Mouse (Mus musculus): ENCODE results near the gene Pif1. TPM values are rescaled to one million over a fixed set of nuclear protein-coding genes. Genes with fewer than 3 reads are reported as not detected.

Pif1 gene
- polyA plus RNA-seq, 1 experiment from 2014 or later: 13.9 TPM

DNA sequence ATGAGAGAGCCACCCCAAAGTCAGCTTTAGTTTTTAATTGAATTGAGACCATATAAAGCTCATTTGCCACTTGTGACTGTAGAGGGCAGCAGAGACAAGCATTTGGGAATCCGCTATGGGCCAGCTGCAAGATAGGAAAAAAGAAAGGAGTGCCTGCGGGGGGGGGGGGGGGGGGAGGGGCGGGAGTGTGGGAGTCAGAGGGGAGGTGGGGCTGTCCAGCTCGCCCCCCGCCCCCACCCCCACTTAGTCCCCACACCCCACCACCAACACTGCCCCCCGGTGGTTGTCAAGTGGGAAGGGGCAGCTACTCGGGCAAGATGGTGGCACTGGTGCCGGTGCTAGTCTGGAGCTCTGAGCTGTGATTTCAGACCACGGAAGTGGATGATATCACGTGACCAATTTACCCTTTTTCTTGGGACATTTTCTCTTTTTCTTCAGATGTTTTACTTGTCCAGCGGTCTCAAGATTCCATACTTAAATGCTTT lies 11.8 kb downstream of the Pif1 start:
- WGBS: 42% methylated on average over 9 of the region's 11 CpGs
- no peaks in the 10 kb centered on the region for H3K27me3 ChIP-seq (ENCODE audit: control insufficient read depth, insufficient read depth, low read length)
- H3K4me1 ChIP-seq (ENCODE audit: control insufficient read depth, insufficient read depth, low read length): no peaks in the 10 kb centered on the region
- no peak for ATAC-seq (replicated peaks; ENCODE audit: extremely low read depth, insufficient read depth, low FRiP score)
- no peak overlapping the region for H3K9ac ChIP-seq (ENCODE audit: low read length)
- no peak overlapping the region for H3K27ac ChIP-seq (ENCODE audit: low read length)
- no peaks in the 10 kb centered on the region for H3K9me3 ChIP-seq (replicated peaks; ENCODE audit: control insufficient read depth, low read length)
- H3K4me2 ChIP-seq (ENCODE audit: low read depth, low read length): peak overlapping the region; percentile 34; the same call in 1 of the 2 replicates
- peak overlapping the region; percentile 31 for H3K4me3 ChIP-seq (ENCODE audit: low read length)
- peaks cover 16% of the 10 kb centered on the region for H3K36me3 ChIP-seq (ENCODE audit: control insufficient read depth, insufficient read depth)

DNA sequence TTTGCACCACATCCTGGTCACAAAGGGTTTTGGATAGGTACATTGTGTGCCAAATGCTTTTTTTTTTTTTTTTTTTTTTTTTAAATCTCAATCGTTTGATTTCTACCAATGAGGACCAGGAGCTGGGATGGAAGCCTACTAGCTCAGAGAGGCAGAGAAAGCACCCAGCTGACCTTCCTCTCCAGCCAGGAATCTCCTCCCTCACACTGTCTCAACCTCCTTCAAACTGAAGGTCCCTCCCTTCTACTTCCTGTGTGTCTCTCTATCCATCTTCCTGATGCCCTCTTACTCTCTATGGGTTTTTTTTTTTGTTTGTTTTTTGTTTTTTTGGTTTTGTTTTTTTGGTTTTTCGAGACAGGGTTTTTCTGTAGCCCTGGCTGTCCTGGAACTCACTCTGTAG lies 14.0 kb downstream of the Pif1 start:
- H3K4me1 ChIP-seq (ENCODE audit: control insufficient read depth, insufficient read depth, low read length): peaks cover 3% of the 10 kb centered on the region; the same call in 1 of the 2 replicates
- no peak overlapping the region for H3K4me2 ChIP-seq (ENCODE audit: low read depth, low read length)
- no peak for ATAC-seq (replicated peaks; ENCODE audit: extremely low read depth, insufficient read depth, low FRiP score)
- H3K27me3 ChIP-seq (ENCODE audit: control insufficient read depth, insufficient read depth, low read length): no peaks in the 10 kb centered on the region
- no peaks in the 10 kb centered on the region for H3K9me3 ChIP-seq (replicated peaks; ENCODE audit: control insufficient read depth, low read length)
- H3K4me3 ChIP-seq (ENCODE audit: low read length): no peak overlapping the region
- no peak overlapping the region for H3K27ac ChIP-seq (ENCODE audit: low read length)
- no peaks in the 10 kb centered on the region for H3K36me3 ChIP-seq (ENCODE audit: control insufficient read depth, insufficient read depth)
- no peak overlapping the region for H3K9ac ChIP-seq (ENCODE audit: low read length)
- WGBS: 68% methylated on average over 2 of the region's 2 CpGs

DNA sequence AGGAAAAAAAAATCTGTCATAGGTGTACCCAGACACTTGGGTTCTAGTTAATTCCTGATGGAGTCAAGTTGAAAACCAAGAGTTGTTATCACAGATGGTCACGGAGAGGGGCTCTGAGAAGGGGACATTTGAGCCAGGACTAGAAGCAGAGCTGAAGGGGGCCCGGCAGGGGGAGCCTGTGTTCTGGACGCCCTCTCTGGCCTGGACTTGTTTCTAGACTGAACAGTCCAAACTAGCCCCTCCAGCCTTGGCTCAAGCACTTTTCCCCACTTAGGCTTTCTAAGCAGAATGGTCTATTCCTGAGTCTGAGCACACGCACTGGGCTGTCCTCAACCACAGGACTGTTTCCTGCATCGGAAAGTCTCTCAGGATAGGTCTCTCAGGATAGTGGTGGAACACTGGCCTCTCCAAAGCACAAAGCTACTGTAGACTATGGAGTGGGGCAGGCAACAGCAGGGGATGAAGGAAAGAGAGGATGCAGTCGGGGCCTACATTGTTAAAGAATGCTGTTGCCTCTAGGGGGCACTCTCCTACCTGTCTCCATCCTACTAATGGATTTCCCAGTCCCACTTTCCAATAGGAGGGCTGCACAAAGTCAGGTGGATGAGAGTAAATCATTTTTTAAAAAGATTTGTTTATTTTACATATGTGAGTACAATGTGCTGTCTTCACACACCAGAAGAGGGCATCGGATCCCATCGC lies 16.6 kb downstream of the Pif1 start:
- Histone ChIP-seq H3K36me3 (ENCODE audit: control insufficient read depth, insufficient read depth) (no peaks in the 10 kb centered on the region), H3K9ac (ENCODE audit: low read length) (no peak overlapping the region), H3K27ac (ENCODE audit: low read length) (no peak overlapping the region), H3K4me2 (ENCODE audit: low read depth, low read length) (no peak overlapping the region), H3K4me3 (ENCODE audit: low read length) (no peak overlapping the region), H3K4me1 (ENCODE audit: control insufficient read depth, insufficient read depth, low read length) (peaks cover 9% of the 10 kb centered on the region; the same call in 1 of the 2 replicates), H3K27me3 (ENCODE audit: control insufficient read depth, insufficient read depth, low read length) (no peaks in the 10 kb centered on the region), H3K9me3 (replicated peaks; ENCODE audit: control insufficient read depth, low read length) (no peaks in the 10 kb centered on the region)
- no peak for ATAC-seq (replicated peaks; ENCODE audit: extremely low read depth, insufficient read depth, low FRiP score)
- whole genome bisulfite sequencing: 49% methylated on average over 8 of the region's 8 CpGs

DNA sequence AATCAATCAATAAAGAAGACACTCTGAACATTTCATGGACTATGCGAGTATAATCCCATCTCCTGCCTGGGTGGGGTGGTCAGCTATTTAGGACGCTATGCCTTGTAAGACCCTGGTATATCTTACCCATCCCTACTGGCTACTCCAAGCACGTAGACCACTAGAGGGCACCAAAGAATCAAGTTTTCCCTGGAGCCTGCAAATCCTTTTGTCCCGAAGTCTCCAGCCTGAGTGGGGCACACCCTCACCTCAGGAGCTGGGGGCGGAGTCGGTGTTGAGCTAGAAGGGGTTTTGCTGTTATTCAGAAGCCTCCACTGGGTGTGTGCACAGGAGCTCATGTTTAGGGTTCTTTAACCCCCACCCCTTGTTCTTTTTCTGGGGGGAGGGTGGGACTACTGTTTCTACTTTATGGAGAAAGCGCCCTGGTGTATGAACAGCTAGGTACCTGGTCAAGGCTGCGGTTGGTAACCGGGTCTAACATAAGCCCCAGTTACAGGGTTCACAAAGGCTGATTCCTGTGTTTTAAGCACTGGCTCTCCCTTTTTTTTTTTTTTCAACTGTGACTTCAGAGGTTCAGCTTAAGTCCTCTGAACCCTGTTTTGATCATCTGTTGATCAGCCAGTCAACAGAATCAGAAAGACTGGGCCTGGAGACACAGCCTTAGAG lies 18.6 kb downstream of the Pif1 start:
- no peaks in the 10 kb centered on the region for H3K36me3 ChIP-seq (ENCODE audit: control insufficient read depth, insufficient read depth)
- peak overlapping the region; percentile 30; the same call in 1 of the 2 replicates for H3K4me3 ChIP-seq (ENCODE audit: low read length)
- WGBS: 9% methylated on average over 9 of the region's 9 CpGs
- H3K4me2 ChIP-seq (ENCODE audit: low read depth, low read length): peak overlapping the region; percentile 55
- no peak overlapping the region for H3K9ac ChIP-seq (ENCODE audit: low read length)
- no peaks in the 10 kb centered on the region for H3K27me3 ChIP-seq (ENCODE audit: control insufficient read depth, insufficient read depth, low read length)
- H3K27ac ChIP-seq (ENCODE audit: low read length): no peak overlapping the region
- peak; percentile 73 for ATAC-seq (replicated peaks; ENCODE audit: extremely low read depth, insufficient read depth, low FRiP score)
- H3K9me3 ChIP-seq (replicated peaks; ENCODE audit: control insufficient read depth, low read length): no peaks in the 10 kb centered on the region
- H3K4me1 ChIP-seq (ENCODE audit: control insufficient read depth, insufficient read depth, low read length): peaks cover 9% of the 10 kb centered on the region; the same call in 1 of the 2 replicates

DNA sequence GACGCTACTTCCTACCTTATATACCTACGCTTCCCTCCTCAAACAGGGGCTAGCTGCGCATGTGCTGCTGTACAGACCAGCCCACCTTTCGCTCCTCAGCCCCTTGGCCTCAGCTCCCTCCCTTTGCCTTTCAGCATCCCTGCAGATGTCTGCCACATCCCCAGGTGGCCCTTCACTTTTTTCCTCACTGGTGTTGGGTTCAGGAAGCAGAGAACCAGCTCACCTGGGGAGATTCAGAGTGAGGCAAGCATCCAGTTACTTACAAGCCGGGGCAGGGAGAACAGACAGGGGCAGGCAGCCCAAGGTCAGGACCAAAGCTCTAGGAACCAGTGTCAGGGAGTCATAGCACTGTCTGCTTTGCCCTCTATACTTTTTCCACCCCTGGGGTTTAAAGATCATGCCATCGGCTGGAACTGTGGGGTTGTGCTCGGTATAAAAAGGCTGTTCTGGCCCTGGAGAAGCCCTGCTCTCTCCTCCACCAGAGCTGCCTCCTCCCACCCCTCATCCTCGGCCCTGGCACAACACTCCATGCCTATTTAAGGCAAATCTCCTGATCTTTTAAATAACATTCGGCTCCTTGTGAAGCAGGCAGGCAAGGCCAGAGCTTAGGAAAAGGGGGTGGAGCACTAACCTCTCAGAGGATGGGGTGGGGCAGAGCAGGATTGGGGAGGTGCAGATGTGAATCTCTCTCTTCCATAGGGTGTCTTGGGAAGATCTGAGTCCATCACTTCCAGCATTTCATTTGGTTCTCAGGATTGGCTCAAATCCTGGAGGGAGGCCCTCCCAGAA lies 19.6 kb downstream of the Pif1 start:
- Histone ChIP-seq H3K9me3 (replicated peaks; ENCODE audit: control insufficient read depth, low read length) (no peaks in the 10 kb centered on the region), H3K4me3 (ENCODE audit: low read length) (no peak overlapping the region), H3K4me1 (ENCODE audit: control insufficient read depth, insufficient read depth, low read length) (peaks cover 9% of the 10 kb centered on the region; the same call in 1 of the 2 replicates), H3K9ac (ENCODE audit: low read length) (no peak overlapping the region), H3K36me3 (ENCODE audit: control insufficient read depth, insufficient read depth) (no peaks in the 10 kb centered on the region), H3K4me2 (ENCODE audit: low read depth, low read length) (no peak overlapping the region), H3K27me3 (ENCODE audit: control insufficient read depth, insufficient read depth, low read length) (no peaks in the 10 kb centered on the region), H3K27ac (ENCODE audit: low read length) (no peak overlapping the region)
- no peak for ATAC-seq (replicated peaks; ENCODE audit: extremely low read depth, insufficient read depth, low FRiP score)
- 47% methylated on average over 9 of the region's 9 CpGs for WGBS

DNA sequence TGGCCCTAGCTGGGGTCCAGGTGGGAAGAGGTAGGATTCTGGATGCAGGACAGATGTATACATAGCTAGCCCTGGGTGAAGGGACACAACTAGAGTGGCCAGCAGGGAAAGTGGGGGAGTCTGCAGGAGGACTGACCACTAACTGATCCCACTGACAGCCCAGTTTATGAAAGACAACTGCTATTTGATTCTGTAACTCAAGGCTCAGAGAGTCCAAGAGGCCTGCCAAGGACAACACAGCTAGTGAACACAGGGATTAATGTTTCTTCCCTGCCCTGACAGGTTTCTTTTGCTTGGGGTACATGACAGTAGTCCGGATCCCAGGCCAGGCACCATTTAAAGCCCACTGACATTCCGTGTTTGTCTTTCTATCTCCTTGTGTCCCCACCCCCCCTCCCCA lies 20.2 kb downstream of the Pif1 start:
- peaks cover 9% of the 10 kb centered on the region; the same call in 1 of the 2 replicates for H3K4me1 ChIP-seq (ENCODE audit: control insufficient read depth, insufficient read depth, low read length)
- 38% methylated on average over 2 of the region's 2 CpGs for WGBS
- no peaks in the 10 kb centered on the region for H3K36me3 ChIP-seq (ENCODE audit: control insufficient read depth, insufficient read depth)
- H3K27ac ChIP-seq (ENCODE audit: low read length): no peak overlapping the region
- H3K9me3 ChIP-seq (replicated peaks; ENCODE audit: control insufficient read depth, low read length): no peaks in the 10 kb centered on the region
- H3K4me3 ChIP-seq (ENCODE audit: low read length): no peak overlapping the region
- no peak overlapping the region for H3K9ac ChIP-seq (ENCODE audit: low read length)
- no peak overlapping the region for H3K4me2 ChIP-seq (ENCODE audit: low read depth, low read length)
- H3K27me3 ChIP-seq (ENCODE audit: control insufficient read depth, insufficient read depth, low read length): no peaks in the 10 kb centered on the region
- ATAC-seq (replicated peaks; ENCODE audit: extremely low read depth, insufficient read depth, low FRiP score): no peak

DNA sequence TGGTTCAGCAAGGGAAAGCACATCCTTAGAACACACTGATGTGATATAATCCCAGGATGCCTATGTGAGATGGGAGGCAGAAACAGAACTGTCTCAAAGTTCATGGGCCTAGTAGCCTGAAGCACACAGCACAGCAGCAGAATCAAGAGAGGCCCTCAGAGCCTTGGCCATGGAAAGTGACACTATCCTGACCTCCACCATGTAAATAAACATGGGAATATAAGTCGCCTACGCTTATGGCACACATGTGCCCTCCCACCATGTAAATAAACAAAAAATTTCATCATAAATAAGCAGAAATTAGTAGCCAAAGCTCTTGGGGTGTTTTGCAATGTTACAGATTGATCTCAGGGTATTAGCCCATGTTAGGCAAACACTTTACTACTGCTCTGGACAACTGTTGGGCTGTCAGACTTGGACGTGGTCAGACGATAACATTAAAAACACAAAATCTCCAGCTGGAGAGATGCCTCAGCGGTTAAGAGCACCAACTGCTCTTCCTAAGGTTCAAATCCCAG lies 25.1 kb downstream of the Pif1 start:
- Histone ChIP-seq H3K4me3 (ENCODE audit: low read length) (no peak overlapping the region), H3K36me3 (ENCODE audit: control insufficient read depth, insufficient read depth) (no peaks in the 10 kb centered on the region), H3K27ac (ENCODE audit: low read length) (no peak overlapping the region), H3K4me1 (ENCODE audit: control insufficient read depth, insufficient read depth, low read length) (peaks cover 6% of the 10 kb centered on the region), H3K9me3 (replicated peaks; ENCODE audit: control insufficient read depth, low read length) (no peaks in the 10 kb centered on the region), H3K27me3 (ENCODE audit: control insufficient read depth, insufficient read depth, low read length) (no peaks in the 10 kb centered on the region), H3K4me2 (ENCODE audit: low read depth, low read length) (no peak overlapping the region), H3K9ac (ENCODE audit: low read length) (no peak overlapping the region)
- no peak for ATAC-seq (replicated peaks; ENCODE audit: extremely low read depth, insufficient read depth, low FRiP score)
- WGBS: 79% methylated on average over 5 of the region's 5 CpGs

DNA sequence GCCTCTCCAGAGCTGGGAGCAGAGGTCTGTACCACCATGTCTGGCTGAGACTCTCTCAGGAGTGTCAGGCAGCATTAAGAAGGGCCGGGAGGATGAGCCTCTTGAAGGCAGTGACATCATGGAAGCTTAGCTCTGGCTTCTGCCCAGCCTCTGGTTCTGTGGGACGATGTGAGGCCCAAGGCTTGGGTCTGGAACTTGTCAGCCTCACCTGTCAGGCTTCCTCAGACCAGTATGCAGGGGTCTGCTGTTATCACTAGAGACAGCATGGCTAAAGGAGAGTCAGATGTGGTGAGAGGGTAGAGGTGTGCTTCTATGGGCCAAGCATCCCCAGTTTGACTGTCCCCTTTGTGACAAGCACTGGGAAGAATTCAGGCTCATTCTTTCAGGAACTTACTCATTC lies 26.1 kb downstream of the Pif1 start:
- Histone ChIP-seq H3K36me3 (ENCODE audit: control insufficient read depth, insufficient read depth) (no peaks in the 10 kb centered on the region), H3K27ac (ENCODE audit: low read length) (0 out of 2 replicates have a peak overlapping the region, but pooled peaks have one; percentile 3), H3K4me1 (ENCODE audit: control insufficient read depth, insufficient read depth, low read length) (peaks cover 6% of the 10 kb centered on the region), H3K27me3 (ENCODE audit: control insufficient read depth, insufficient read depth, low read length) (no peaks in the 10 kb centered on the region), H3K9me3 (replicated peaks; ENCODE audit: control insufficient read depth, low read length) (no peaks in the 10 kb centered on the region), H3K9ac (ENCODE audit: low read length) (no peak overlapping the region), H3K4me2 (ENCODE audit: low read depth, low read length) (no peak overlapping the region), H3K4me3 (ENCODE audit: low read length) (no peak overlapping the region)
- WGBS: 24% methylated on average over 2 of the region's 2 CpGs
- peak; percentile 85 for ATAC-seq (replicated peaks; ENCODE audit: extremely low read depth, insufficient read depth, low FRiP score)
